8 mouse cellular contexts compared by ENCODE assay signal in genomic region chr19:46644793-46645602, GRCm38 (mm10). TPM values are rescaled to one million over a fixed set of nuclear protein-coding genes. Genes with fewer than 3 reads are reported as not detected.
DNase-seq lines count a peak whose midpoint lies in the region; ATAC-seq lines count a peak whose summit lies in the region.

No protein-coding gene starts in this region.

- no peak overlapping the region for H3K4me3 ChIP-seq in intestine, embryonic 16.5 days (ENCODE audit: low read length)
- H3K4me3 ChIP-seq in intestine, embryonic 15.5 days (replicated peaks), result no peak overlapping the region
- H3K4me3 ChIP-seq in embryonic facial prominence, embryonic 10.5 days, result no peak overlapping the region
- H3K4me3 ChIP-seq in heart, embryonic 13.5 days, result 0 out of 2 replicates have a peak overlapping the region, but pooled peaks have one; percentile 5
- H3K4me3 ChIP-seq in midbrain, embryonic 14.5 days (replicated peaks; ENCODE audit: low read depth, low read length), result no peak overlapping the region

- WGBS in intestine, embryonic 16.5 days, result 42% methylated on average over 12 of the region's 12 CpGs
- 49% methylated on average over 12 of the region's 12 CpGs for WGBS in intestine, embryonic 15.5 days
- 26% methylated on average over 12 of the region's 12 CpGs for WGBS in embryonic facial prominence, embryonic 10.5 days
- WGBS in heart, embryonic 13.5 days, result 11% methylated on average over 12 of the region's 12 CpGs
- 31% methylated on average over 12 of the region's 12 CpGs for WGBS in midbrain, embryonic 14.5 days

- no peaks in the 10 kb centered on the region for H3K27me3 ChIP-seq in intestine, embryonic 16.5 days (replicated peaks; ENCODE audit: control insufficient read depth, insufficient read depth, low read length)
- H3K27me3 ChIP-seq in intestine, embryonic 15.5 days (replicated peaks), result no peaks in the 10 kb centered on the region
- no peaks in the 10 kb centered on the region for H3K27me3 ChIP-seq in embryonic facial prominence, embryonic 10.5 days (replicated peaks; ENCODE audit: low read depth, poor library complexity, severe bottlenecking)
- H3K27me3 ChIP-seq in heart, embryonic 13.5 days (replicated peaks), result no peaks in the 10 kb centered on the region
- H3K27me3 ChIP-seq in midbrain, embryonic 14.5 days (ENCODE audit: control insufficient read depth, insufficient read depth, low read length), result no peaks in the 10 kb centered on the region

- peaks cover 33% of the 10 kb centered on the region for H3K4me1 ChIP-seq in intestine, embryonic 16.5 days (ENCODE audit: control insufficient read depth, insufficient read depth, low read length)
- peaks cover 33% of the 10 kb centered on the region for H3K4me1 ChIP-seq in intestine, embryonic 15.5 days (replicated peaks)
- peaks cover 75% of the 10 kb centered on the region for H3K4me1 ChIP-seq in embryonic facial prominence, embryonic 10.5 days
- peaks cover 81% of the 10 kb centered on the region for H3K4me1 ChIP-seq in heart, embryonic 13.5 days
- H3K4me1 ChIP-seq in midbrain, embryonic 14.5 days (ENCODE audit: control insufficient read depth, insufficient read depth, low read length), result peaks cover 20% of the 10 kb centered on the region

- H3K27ac ChIP-seq in intestine, embryonic 16.5 days (ENCODE audit: low read length), result 0 out of 2 replicates have a peak overlapping the region, but pooled peaks have one; percentile 21
- H3K27ac ChIP-seq in intestine, embryonic 15.5 days, result no peak overlapping the region
- H3K27ac ChIP-seq in embryonic facial prominence, embryonic 10.5 days (replicated peaks), result peak overlapping the region; percentile 70
- peak overlapping the region; percentile 95 for H3K27ac ChIP-seq in heart, embryonic 13.5 days (replicated peaks)
- H3K27ac ChIP-seq in midbrain, embryonic 14.5 days (replicated peaks; ENCODE audit: low read depth, low read length), result peak overlapping the region; percentile 55

- H3K9ac ChIP-seq in intestine, embryonic 16.5 days (ENCODE audit: low read depth, low read length), result no peak overlapping the region
- H3K9ac ChIP-seq in intestine, embryonic 15.5 days, result no peak overlapping the region
- H3K9ac ChIP-seq in heart, embryonic 13.5 days, result peak overlapping the region; percentile 64
- H3K9ac ChIP-seq in midbrain, embryonic 14.5 days (replicated peaks; ENCODE audit: low read length), result peak overlapping the region; percentile 29; the same call in 1 of the 2 replicates

- peak; percentile 24; the same call in 1 of the 2 replicates for ATAC-seq in intestine, embryonic 16.5 days
- no peak for ATAC-seq in intestine, embryonic 15.5 days
- peak; percentile 45 for ATAC-seq in heart, embryonic 13.5 days (ENCODE audit: extremely low read depth, insufficient number of reproducible peaks, low FRiP score, low TSS enrichment)
- no peak for ATAC-seq in midbrain, embryonic 14.5 days (ENCODE audit: low FRiP score, low TSS enrichment)

- peak; percentile 59 for DNase-seq in embryonic facial prominence, embryonic 10.5 days (ENCODE audit: low spot score)
- DNase-seq in kidney, postnatal 14 days, result peak; percentile 80
- DNase-seq in midbrain, embryonic 14.5 days, result peak; percentile 50
- DNase-seq in urinary bladder, adult 2 months (ENCODE audit: low spot score), result no peak
- no peak for DNase-seq in left cerebral cortex, adult 8-10 months (ENCODE audit: low spot score in 2 of 2)

- no peaks in the 10 kb centered on the region for H3K9me3 ChIP-seq in intestine, embryonic 16.5 days (ENCODE audit: control insufficient read depth, low read length)
- H3K9me3 ChIP-seq in intestine, embryonic 15.5 days, result no peaks in the 10 kb centered on the region
- no peaks in the 10 kb centered on the region for H3K9me3 ChIP-seq in embryonic facial prominence, embryonic 10.5 days
- no peaks in the 10 kb centered on the region for H3K9me3 ChIP-seq in heart, embryonic 13.5 days
- H3K9me3 ChIP-seq in midbrain, embryonic 14.5 days (ENCODE audit: control insufficient read depth, low read length), result no peaks in the 10 kb centered on the region

- H3K4me2 ChIP-seq in intestine, embryonic 16.5 days (ENCODE audit: low read depth, low read length), result no peak overlapping the region
- no peak overlapping the region for H3K4me2 ChIP-seq in intestine, embryonic 15.5 days (replicated peaks)
- H3K4me2 ChIP-seq in heart, embryonic 13.5 days, result peak overlapping the region; percentile 54
- no peak overlapping the region for H3K4me2 ChIP-seq in midbrain, embryonic 14.5 days (ENCODE audit: low read length)

- H3K36me3 ChIP-seq in intestine, embryonic 16.5 days (ENCODE audit: control insufficient read depth, insufficient read depth, low read length), result peaks cover 4% of the 10 kb centered on the region; the same call in 1 of the 2 replicates
- peaks cover 14% of the 10 kb centered on the region for H3K36me3 ChIP-seq in intestine, embryonic 15.5 days
- peaks cover 59% of the 10 kb centered on the region for H3K36me3 ChIP-seq in embryonic facial prominence, embryonic 10.5 days (replicated peaks)
- H3K36me3 ChIP-seq in heart, embryonic 13.5 days, result peaks cover 50% of the 10 kb centered on the region
- H3K36me3 ChIP-seq in midbrain, embryonic 14.5 days (ENCODE audit: control insufficient read depth, insufficient read depth, low read length), result peaks cover 22% of the 10 kb centered on the region

RNA-seq across cellular contexts. Expression of gene Cyp17a1, which starts 28.0 kb away (rescaled TPM):
- polyA plus RNA-seq in intestine, embryonic 16.5 days (2015; fragmentation: Nextera tagmentation; extraction: Ambion mirVana), result 0.16 TPM in 1 of 2 replicates, not detected in the other
- polyA plus RNA-seq in intestine, embryonic 15.5 days (2015; fragmentation: Nextera tagmentation; extraction: Ambion mirVana), result 0.30 TPM in 1 of 2 replicates, not detected in the other
- polyA plus RNA-seq in embryonic facial prominence, embryonic 10.5 days (2016; fragmentation: Nextera tagmentation; extraction: Ambion mirVana), result not detected in 2 replicates
- polyA plus RNA-seq in heart, embryonic 13.5 days (2015; fragmentation: Nextera tagmentation; extraction: Ambion mirVana), result 1.1 and 1.6 TPM in 2 replicates
- not detected in 2 replicates for polyA plus RNA-seq in midbrain, embryonic 14.5 days (2014; fragmentation: Nextera tagmentation; extraction: Ambion mirVana)
- polyA plus RNA-seq in urinary bladder, adult 2 months (2012; rRNA removed), result not detected in 2 replicates
- not detected for total RNA-seq in left cerebral cortex, adult 8-10 months (2022)

RNA-seq across cellular contexts. Expression of gene Borcs7, which starts 44.7 kb away (rescaled TPM):
- 13.9 and 14.0 TPM in 2 replicates for polyA plus RNA-seq in intestine, embryonic 16.5 days (2015; fragmentation: Nextera tagmentation; extraction: Ambion mirVana)
- polyA plus RNA-seq in intestine, embryonic 15.5 days (2015; fragmentation: Nextera tagmentation; extraction: Ambion mirVana), result 14.5 and 15.2 TPM in 2 replicates
- polyA plus RNA-seq in embryonic facial prominence, embryonic 10.5 days (2016; fragmentation: Nextera tagmentation; extraction: Ambion mirVana), result 13.6 and 15.5 TPM in 2 replicates
- 17.4 and 17.6 TPM in 2 replicates for polyA plus RNA-seq in heart, embryonic 13.5 days (2015; fragmentation: Nextera tagmentation; extraction: Ambion mirVana)
- polyA plus RNA-seq in midbrain, embryonic 14.5 days (2014; fragmentation: Nextera tagmentation; extraction: Ambion mirVana), result 21.6 and 23.3 TPM in 2 replicates
- 11.8 and 12.8 TPM in 2 replicates for polyA plus RNA-seq in urinary bladder, adult 2 months (2012; rRNA removed)
- total RNA-seq in left cerebral cortex, adult 8-10 months (2022), result 10 to 100 TPM; 20.6 to 25.2 (median 23.0) TPM

RNA-seq across cellular contexts. Expression of gene Wbp1l, which starts 46.1 kb away (rescaled TPM):
- 39.3 and 40.0 TPM in 2 replicates for polyA plus RNA-seq in intestine, embryonic 16.5 days (2015; fragmentation: Nextera tagmentation; extraction: Ambion mirVana)
- polyA plus RNA-seq in intestine, embryonic 15.5 days (2015; fragmentation: Nextera tagmentation; extraction: Ambion mirVana), result 39.5 and 40.7 TPM in 2 replicates
- polyA plus RNA-seq in embryonic facial prominence, embryonic 10.5 days (2016; fragmentation: Nextera tagmentation; extraction: Ambion mirVana), result 50.8 and 57.3 TPM in 2 replicates
- polyA plus RNA-seq in heart, embryonic 13.5 days (2015; fragmentation: Nextera tagmentation; extraction: Ambion mirVana), result 41.6 and 42.0 TPM in 2 replicates
- 27.5 and 33.8 TPM in 2 replicates for polyA plus RNA-seq in midbrain, embryonic 14.5 days (2014; fragmentation: Nextera tagmentation; extraction: Ambion mirVana)
- polyA plus RNA-seq in urinary bladder, adult 2 months (2012; rRNA removed), result 60.0 and 70.2 TPM in 2 replicates
- total RNA-seq in left cerebral cortex, adult 8-10 months (2022), result 10 to 100 TPM; 32.7 to 41.5 (median 38.5) TPM

Comparison
In these comparisons a context has a peak if more than half of its experiments do, and no peak if none do; other contexts are left out.
1. ATAC-seq: peak in intestine, embryonic 16.5 days (single experiment) and heart, embryonic 13.5 days (single experiment); none in intestine, embryonic 15.5 days (single experiment) and midbrain, embryonic 14.5 days (single experiment).
2. H3K9ac ChIP-seq: peak in heart, embryonic 13.5 days (single experiment) and midbrain, embryonic 14.5 days (single experiment); none in intestine, embryonic 16.5 days (single experiment) and intestine, embryonic 15.5 days (single experiment).
3. DNase-seq: peak in embryonic facial prominence, embryonic 10.5 days (single experiment), kidney, postnatal 14 days (single experiment) and midbrain, embryonic 14.5 days (single experiment); none in urinary bladder, adult 2 months (single experiment) and left cerebral cortex, adult 8-10 months (0 of 2).